Mouse (Mus musculus): ENCODE data around the gene Vps45.
A peak's percentile ranks its signal among the peaks of the same experiment; 100 is the strongest.
"Not testable (repeated sequence)": the region's sequence is repeated elsewhere in the genome, so short reads cannot be mapped to it uniquely, and the experiment has no call there.

The Vps45 gene

GRCm38 (mm10) chr3:95997203-95997721, 61.0 kb downstream of the Vps45 start:
- DNase-seq (ENCODE audit: extremely low spot score), result peak; percentile 42

- DNase-seq (ENCODE audit: extremely low spot score), result peak; percentile 33
These were observed 61.7 kb downstream of the Vps45 start for GRCm38 (mm10) chr3:95996451-95997073.

GRCm38 (mm10) chr3:95995802-95996428, 62.4 kb downstream of the Vps45 start, which contains the start of gene Plekho1:
TSS of gene Plekho1 (minus strand) at chr3:95996001.
- peak; percentile 75 for DNase-seq (ENCODE audit: extremely low spot score)

GRCm38 (mm10) chr3:95994975-95995801, 63.1 kb downstream of the Vps45 start:
- DNase-seq (ENCODE audit: extremely low spot score), result peak; percentile 75

GRCm38 (mm10) chr3:95994381-95994846, 63.9 kb downstream of the Vps45 start:
- no peak for DNase-seq (ENCODE audit: extremely low spot score)

GRCm38 (mm10) chr3:95993881-95994280, 64.4 kb downstream of the Vps45 start:
- DNase-seq (ENCODE audit: extremely low spot score), result no peak

- DNase-seq (ENCODE audit: extremely low spot score), result no peak
These were observed 65.2 kb downstream of the Vps45 start for GRCm38 (mm10) chr3:95992990-95993603.

- DNase-seq (ENCODE audit: extremely low spot score), result no peak
These were observed 67.8 kb downstream of the Vps45 start for GRCm38 (mm10) chr3:95990413-95990941.

GRCm38 (mm10) chr3:95988969-95989368, 69.3 kb downstream of the Vps45 start:
- no peak for DNase-seq (ENCODE audit: extremely low spot score)

- DNase-seq (ENCODE audit: extremely low spot score), result no peak
These were observed 70.1 kb downstream of the Vps45 start for GRCm38 (mm10) chr3:95988138-95988537.

GRCm38 (mm10) chr3:95987386-95988110, 70.7 kb downstream of the Vps45 start:
- no peak for DNase-seq (ENCODE audit: extremely low spot score)

GRCm38 (mm10) chr3:95986984-95987383, 71.3 kb downstream of the Vps45 start:
- DNase-seq (ENCODE audit: extremely low spot score), result no peak

- DNase-seq (ENCODE audit: extremely low spot score), result peak; percentile 76
These were observed 72.2 kb downstream of the Vps45 start for GRCm38 (mm10) chr3:95986001-95986622.

GRCm38 (mm10) chr3:95985209-95986000, 72.9 kb downstream of the Vps45 start:
- peak; percentile 81 for DNase-seq (ENCODE audit: extremely low spot score)

- DNase-seq (ENCODE audit: extremely low spot score), result no peak
These were observed 76.1 kb downstream of the Vps45 start for GRCm38 (mm10) chr3:95982129-95982528.

- DNase-seq (ENCODE audit: extremely low spot score), result no peak
These were observed 77.8 kb downstream of the Vps45 start for GRCm38 (mm10) chr3:95980276-95980970.

- no peak for DNase-seq (ENCODE audit: extremely low spot score)
These were observed 80.0 kb downstream of the Vps45 start for GRCm38 (mm10) chr3:95978265-95978664.

- not testable (repeated sequence) for DNase-seq (ENCODE audit: extremely low spot score)
These were observed 80.7 kb downstream of the Vps45 start for GRCm38 (mm10) chr3:95977587-95977986.

GRCm38 (mm10) chr3:95977079-95977478, 81.2 kb downstream of the Vps45 start:
- DNase-seq (ENCODE audit: extremely low spot score), result no peak

Data from embryo, embryonic 9.5 days (tissue).